Mouse (Mus musculus) intestine, embryonic 15.5 days (tissue): Measurements from ENCODE around the gene Tmprss11c. TPM values are rescaled to one million over a fixed set of nuclear protein-coding genes. Genes with fewer than 3 reads are reported as not detected.
"Not testable (repeated sequence)": the region's sequence is repeated elsewhere in the genome, so short reads cannot be mapped to it uniquely, and the experiment has no call there.

ENCODE experiments used
- ATAC-seq: fragments of 200-750 bp; cut with Nextera tagmentation; 2 replicates; pipeline ENCODE4 v1.8.0; 2017; ENCODE audit warnings: moderate TSS enrichment, moderate library complexity
- H3K27ac ChIP-seq: fragments of 300-500 bp; sonication (generic); 2 replicates; pipeline ENCODE4 v1.5.1; 2015; ENCODE audit warnings: mild to moderate bottlenecking, inconsistent platforms
- H3K27me3 ChIP-seq: fragments of 300-500 bp; sonication (generic); replicated peaks from 2 replicates; pipeline ENCODE4 v1.6.1; 2015; ENCODE audit warnings: inconsistent platforms
- H3K36me3 ChIP-seq: fragments of 300-500 bp; sonication (generic); 2 replicates; pipeline ENCODE4 v1.6.1; 2015; ENCODE audit warnings: inconsistent platforms
- H3K4me1 ChIP-seq: fragments of 300-500 bp; sonication (generic); replicated peaks from 2 replicates; pipeline ENCODE4 v1.6.1; 2015; ENCODE audit warnings: inconsistent platforms
- H3K4me2 ChIP-seq: fragments of 300-500 bp; sonication (generic); replicated peaks from 2 replicates; pipeline ENCODE4 v1.6.1; 2015; ENCODE audit warnings: mild to moderate bottlenecking, inconsistent platforms
- H3K4me3 ChIP-seq: fragments of 300-500 bp; sonication (generic); replicated peaks from 2 replicates; pipeline ENCODE4 v1.5.1; 2015; ENCODE audit warnings: inconsistent platforms
- H3K9ac ChIP-seq: fragments of 300-500 bp; sonication (generic); 2 replicates; pipeline ENCODE4 v1.6.1; 2015; ENCODE audit warnings: inconsistent platforms
- H3K9me3 ChIP-seq: fragments of 300-500 bp; sonication (generic); 2 replicates; pipeline ENCODE4 v1.6.1; 2016; ENCODE audit warnings: inconsistent platforms
- WGBS: fragments of 180-500 bp; shearing (Covaris S2); methylation state at CpG from one replicate; pipeline ENCODE4 v1.1.7; 2015; 5-methylcytosine and 5-hydroxymethylcytosine counted together
- polyA plus RNA-seq: library from polyadenylated mRNA; unstranded; fragments of >200 nt; fragmentation: Nextera tagmentation; extraction: Ambion mirVana; gene quantifications from 2 replicates; pipeline ENCODE4 v1.2.1, GENCODE M21; 2015

Tmprss11c gene
- not detected in 2 replicates for polyA plus RNA-seq

DNA sequence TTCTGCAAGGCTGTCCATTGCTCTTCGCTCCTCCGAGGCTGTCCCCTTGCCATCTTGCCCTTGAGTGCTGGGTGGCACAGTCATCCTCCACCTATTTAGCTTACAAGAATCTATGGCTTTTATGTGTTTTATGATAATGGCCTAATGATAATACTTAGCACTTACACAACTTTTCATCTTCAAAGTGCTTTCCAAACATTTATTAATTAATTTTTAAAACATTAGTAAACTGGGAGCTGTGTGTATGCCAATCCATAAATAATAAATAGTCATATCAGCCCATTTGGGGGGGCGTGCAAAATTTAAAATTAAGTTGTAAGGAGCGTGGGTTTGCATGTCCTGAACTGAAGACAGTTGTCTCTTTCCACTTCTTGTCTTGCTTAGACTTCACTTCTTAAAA, at the start of gene Tmprss11c:
Gene Tmprss11c, minus strand, starts transcription at position 101 of the 400 bp plus-strand sequence.
- Histone ChIP-seq H3K9ac (no peak within 1 kb of the TSS), H3K4me1 (no peaks in the 10 kb centered on the region), H3K27me3 (no peaks in the 10 kb centered on the region), H3K27ac (no peak within 1 kb of the TSS), H3K36me3 (no peaks in the 10 kb centered on the region), H3K4me3 (no peak within 1 kb of the TSS), H3K4me2 (no peak within 1 kb of the TSS), H3K9me3 (no peaks in the 10 kb centered on the region)
- WGBS: 84% methylated on average over 4 of the region's 4 CpGs
- no peak for ATAC-seq

DNA sequence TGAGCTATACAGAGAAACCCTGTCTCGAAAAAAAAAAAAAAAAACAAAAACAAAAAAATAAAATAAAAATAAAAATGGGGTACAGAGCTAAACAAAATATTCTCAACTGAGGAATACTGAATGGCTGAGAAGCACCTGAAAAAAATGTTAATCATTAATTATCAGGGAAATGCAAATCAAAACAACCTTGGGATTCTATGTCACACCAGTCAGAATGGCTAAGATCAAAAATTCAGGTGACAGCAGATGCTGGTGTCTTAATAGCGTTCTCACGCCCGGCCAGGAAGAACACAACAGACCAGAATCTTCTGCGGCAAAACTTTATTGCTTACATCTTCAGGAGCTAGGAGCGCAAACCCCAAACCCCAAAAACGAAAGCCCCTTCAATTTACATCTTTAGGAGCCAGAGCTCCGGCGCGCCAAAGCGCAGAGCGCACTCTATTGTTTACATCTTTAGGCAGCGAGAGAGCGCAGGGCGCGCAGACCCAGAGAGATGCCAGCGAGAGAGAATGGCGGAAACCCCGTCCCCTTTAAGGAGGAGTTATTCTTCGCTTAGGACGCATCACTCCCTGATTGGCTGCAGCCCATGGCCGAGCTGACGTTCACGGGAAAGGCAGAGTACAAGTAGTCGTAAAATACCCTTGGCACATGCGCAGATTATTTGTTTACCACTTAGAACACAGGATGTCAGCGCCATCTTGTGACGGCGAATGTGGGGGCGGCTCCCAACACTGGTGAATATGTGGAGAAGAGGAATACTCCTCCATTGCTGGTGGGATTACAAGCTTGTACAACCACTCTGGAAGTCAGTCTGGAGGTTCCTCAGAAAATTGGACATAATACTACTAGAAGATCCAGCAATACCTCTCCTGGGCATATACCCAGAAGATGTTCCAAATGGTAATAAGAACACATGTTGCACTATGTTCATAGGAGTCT, 29.2 kb upstream of the Tmprss11c start:
- H3K9me3 ChIP-seq, H3K27me3 ChIP-seq, H3K4me1 ChIP-seq, H3K36me3 ChIP-seq, H3K9ac ChIP-seq, H3K27ac ChIP-seq: not testable (repeated sequence)
- peak overlapping the region; percentile 31 for H3K4me3 ChIP-seq
- H3K4me2 ChIP-seq: peak overlapping the region; percentile 45
- 45% methylated on average over 30 of the region's 30 CpGs for WGBS
- ATAC-seq: 0 out of 2 replicates have a peak, but pooled peaks have one; percentile 25

DNA sequence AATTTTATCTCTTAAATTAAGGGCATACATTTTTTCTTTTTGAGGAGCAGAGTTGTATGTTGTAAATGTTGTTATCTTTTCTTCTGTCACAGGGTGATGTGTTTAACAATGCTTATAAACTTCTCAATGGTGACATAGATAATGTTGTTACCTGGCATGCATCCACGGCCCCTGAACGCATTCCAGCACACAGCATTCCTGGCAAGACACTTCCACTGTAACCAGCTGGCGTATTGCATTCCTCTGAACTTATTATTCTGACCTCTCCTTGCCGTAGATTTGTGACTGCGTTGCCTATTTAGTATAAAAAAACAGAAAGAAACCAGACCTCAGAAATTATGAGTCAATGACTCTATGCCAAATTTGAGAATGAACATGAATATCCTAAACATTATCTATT, 17.0 kb upstream of the Tmprss11c start:
- no peak for ATAC-seq
- Histone ChIP-seq H3K4me2 (no peak overlapping the region), H3K9me3 (no peaks in the 10 kb centered on the region), H3K36me3 (no peaks in the 10 kb centered on the region), H3K27ac (no peak overlapping the region), H3K9ac (no peak overlapping the region), H3K4me3 (no peak overlapping the region), H3K4me1 (no peaks in the 10 kb centered on the region), H3K27me3 (no peaks in the 10 kb centered on the region)
- 42% methylated on average over 5 of the region's 5 CpGs for WGBS

DNA sequence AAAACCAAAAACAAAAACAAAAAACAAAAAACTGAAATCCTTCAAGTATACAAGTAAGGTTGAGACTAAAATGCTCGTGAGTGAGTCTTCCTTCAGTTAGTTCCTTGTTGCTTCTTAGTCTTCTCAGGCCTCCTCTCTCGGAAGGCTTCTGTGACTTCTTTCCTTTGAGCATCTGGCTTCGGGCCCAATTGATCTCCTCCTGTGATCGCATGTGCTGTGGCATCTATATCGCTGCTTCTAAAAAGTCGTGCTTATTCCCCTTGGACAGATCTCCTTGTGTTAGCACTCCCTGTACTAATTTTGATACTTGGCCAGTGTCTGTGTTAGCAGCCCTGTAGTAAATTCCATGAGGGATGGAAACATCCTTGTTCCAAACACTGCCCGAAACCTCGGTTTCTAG, 14.8 kb upstream of the Tmprss11c start:
- Histone ChIP-seq H3K27ac (no peak overlapping the region), H3K4me1 (no peaks in the 10 kb centered on the region), H3K36me3 (no peaks in the 10 kb centered on the region), H3K27me3 (no peaks in the 10 kb centered on the region), H3K4me2 (no peak overlapping the region), H3K9ac (no peak overlapping the region), H3K4me3 (no peak overlapping the region), H3K9me3 (no peaks in the 10 kb centered on the region)
- no peak for ATAC-seq
- 74% methylated on average over 8 of the region's 8 CpGs for WGBS

DNA sequence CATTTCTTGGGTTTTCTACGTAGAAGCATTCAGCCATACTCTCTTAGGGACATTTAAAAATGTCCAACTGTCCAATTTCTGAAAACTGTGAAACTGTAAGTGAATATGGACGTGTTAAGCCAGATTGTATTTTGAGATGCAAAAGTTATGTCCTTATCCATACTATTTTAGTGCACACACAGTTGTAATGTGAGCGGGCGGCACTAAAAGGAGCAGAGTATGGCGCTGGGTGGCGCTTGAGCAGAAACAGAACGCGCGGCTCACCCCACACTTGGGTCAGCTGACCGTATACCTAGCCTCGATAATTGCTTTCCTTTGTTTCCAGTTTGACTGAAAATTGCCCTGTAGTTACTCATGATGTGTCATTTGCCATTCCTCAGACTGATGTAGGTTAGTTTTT, 42.5 kb downstream of the Tmprss11c start:
- no peak overlapping the region for H3K4me3 ChIP-seq
- WGBS: 92% methylated on average over 11 of the region's 11 CpGs
- H3K9me3 ChIP-seq: no peaks in the 10 kb centered on the region
- no peak overlapping the region for H3K27ac ChIP-seq
- H3K4me2 ChIP-seq: no peak overlapping the region
- no peak for ATAC-seq
- H3K36me3 ChIP-seq: no peaks in the 10 kb centered on the region
- no peaks in the 10 kb centered on the region for H3K4me1 ChIP-seq
- H3K9ac ChIP-seq: no peak overlapping the region
- no peaks in the 10 kb centered on the region for H3K27me3 ChIP-seq

DNA sequence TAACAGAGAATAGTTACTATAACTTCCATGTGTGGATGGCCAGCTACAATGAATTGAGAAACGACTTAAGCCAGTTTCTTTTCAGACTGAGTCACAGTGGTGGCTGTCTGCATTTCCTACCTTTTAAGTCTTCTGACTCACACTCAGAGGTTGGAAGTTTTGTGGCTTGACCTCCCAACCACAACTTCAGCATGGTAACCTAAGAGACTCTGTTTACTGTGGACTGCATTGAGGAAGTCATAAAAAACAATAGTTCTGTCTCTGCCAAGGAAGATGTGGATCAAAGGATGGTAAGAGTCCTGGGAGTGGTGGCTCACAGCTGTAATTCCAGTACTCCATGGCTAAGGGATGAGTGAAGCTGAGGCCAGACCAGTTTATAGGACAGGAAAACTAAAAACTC, 44.2 kb downstream of the Tmprss11c start:
- no peaks in the 10 kb centered on the region for H3K4me1 ChIP-seq
- H3K36me3 ChIP-seq: no peaks in the 10 kb centered on the region
- H3K27ac ChIP-seq: no peak overlapping the region
- no peak overlapping the region for H3K9ac ChIP-seq
- no peak overlapping the region for H3K4me3 ChIP-seq
- H3K9me3 ChIP-seq: no peaks in the 10 kb centered on the region
- ATAC-seq: no peak
- H3K27me3 ChIP-seq: no peaks in the 10 kb centered on the region
- WGBS: 62% methylated on average over 1 of the region's 1 CpGs
- H3K4me2 ChIP-seq: no peak overlapping the region

DNA sequence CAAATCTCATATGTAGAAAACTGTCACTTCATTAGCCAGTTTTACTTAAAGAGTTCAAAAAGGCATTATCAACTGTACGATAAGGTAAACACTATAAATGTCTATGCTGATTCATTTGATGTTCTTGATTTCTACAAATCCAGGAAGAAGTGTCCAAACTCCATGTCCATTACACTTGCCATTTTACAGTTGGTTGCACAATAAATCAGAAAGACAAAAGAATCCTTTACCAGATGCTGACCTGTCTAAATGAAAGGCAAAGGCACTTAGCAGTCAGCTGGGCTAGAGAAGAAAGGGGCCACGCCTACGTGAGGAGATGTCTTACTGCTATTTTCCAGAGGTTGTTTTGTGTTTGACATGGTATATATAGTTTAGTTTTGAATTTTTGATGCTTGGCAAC, 44.8 kb downstream of the Tmprss11c start:
- ATAC-seq: no peak
- no peaks in the 10 kb centered on the region for H3K36me3 ChIP-seq
- no peak overlapping the region for H3K9ac ChIP-seq
- no peaks in the 10 kb centered on the region for H3K27me3 ChIP-seq
- no peaks in the 10 kb centered on the region for H3K4me1 ChIP-seq
- WGBS: 76% methylated on average over 3 of the region's 3 CpGs
- no peak overlapping the region for H3K4me3 ChIP-seq
- H3K27ac ChIP-seq: no peak overlapping the region
- no peak overlapping the region for H3K4me2 ChIP-seq
- H3K9me3 ChIP-seq: no peaks in the 10 kb centered on the region

DNA sequence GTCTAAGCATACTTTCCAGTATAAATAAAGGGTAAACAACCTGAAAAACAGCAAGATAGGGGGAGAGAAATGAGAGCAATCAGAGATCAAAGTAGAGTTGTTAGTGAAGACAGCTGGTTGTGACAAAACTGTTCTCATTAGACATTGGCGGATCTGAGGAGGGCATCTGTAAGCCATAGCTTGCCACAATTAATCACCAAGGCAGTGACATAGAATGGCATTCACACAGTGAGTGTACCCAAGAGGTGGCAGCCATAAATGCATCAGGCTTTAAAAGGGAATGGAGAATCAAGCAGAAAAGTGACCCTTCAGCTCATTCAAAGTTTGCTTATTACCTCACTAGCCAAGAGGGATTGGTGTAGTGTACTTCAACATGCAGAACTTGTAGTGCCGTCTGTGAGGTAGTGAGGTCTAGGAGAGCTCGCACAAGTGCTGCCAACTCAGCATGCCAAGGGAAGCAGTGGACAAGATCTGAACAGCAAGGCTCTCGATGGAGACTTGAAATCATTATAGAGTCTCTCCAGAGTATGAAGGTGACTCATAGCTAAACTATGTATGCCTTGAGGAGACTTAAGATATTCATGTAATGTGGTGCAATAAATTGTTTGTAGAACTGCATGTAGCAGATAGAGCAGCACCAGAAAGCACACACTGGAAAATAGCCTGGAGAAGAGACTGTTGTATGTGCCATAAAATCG, 61.8 kb downstream of the Tmprss11c start:
- no peaks in the 10 kb centered on the region for H3K4me1 ChIP-seq
- 0 out of 2 replicates have a peak, but pooled peaks have one; percentile 39 for ATAC-seq
- WGBS: 73% methylated on average over 5 of the region's 5 CpGs
- H3K27ac ChIP-seq: no peak overlapping the region
- H3K4me2 ChIP-seq: no peak overlapping the region
- H3K36me3 ChIP-seq: no peaks in the 10 kb centered on the region
- no peaks in the 10 kb centered on the region for H3K9me3 ChIP-seq
- H3K27me3 ChIP-seq: no peaks in the 10 kb centered on the region
- no peak overlapping the region for H3K4me3 ChIP-seq
- no peak overlapping the region for H3K9ac ChIP-seq

DNA sequence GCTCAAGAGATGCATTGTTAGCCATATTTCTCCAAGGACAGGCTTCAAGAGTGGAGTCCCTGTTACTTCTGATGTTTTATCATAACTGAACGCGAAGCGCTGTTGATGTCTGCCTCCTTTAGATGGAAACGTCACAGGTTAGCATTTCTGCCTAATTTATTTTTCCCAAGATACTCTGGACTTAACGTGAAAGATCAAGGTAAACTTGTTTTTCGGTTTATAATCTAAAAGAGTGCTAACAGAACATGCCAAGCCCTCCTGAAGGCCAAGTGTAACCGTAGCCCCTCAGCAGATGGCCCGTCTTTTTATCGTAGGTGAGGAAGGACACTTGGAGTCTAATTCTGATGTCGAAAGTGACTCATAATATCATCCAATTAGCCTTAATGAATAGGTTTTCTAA, 91.3 kb downstream of the Tmprss11c start, which contains the start of gene Gnrhr:
Gene Gnrhr, minus strand, starts transcription at position 101 of the 400 bp plus-strand sequence.
- Histone ChIP-seq H3K27ac (no peak within 1 kb of the TSS), H3K9ac (no peak within 1 kb of the TSS), H3K27me3 (no peaks in the 10 kb centered on the region), H3K36me3 (no peaks in the 10 kb centered on the region), H3K4me3 (no peak within 1 kb of the TSS), H3K4me1 (no peaks in the 10 kb centered on the region), H3K4me2 (no peak within 1 kb of the TSS), H3K9me3 (no peaks in the 10 kb centered on the region)
- ATAC-seq: no peak
- WGBS: 91% methylated on average over 10 of the region's 10 CpGs

DNA sequence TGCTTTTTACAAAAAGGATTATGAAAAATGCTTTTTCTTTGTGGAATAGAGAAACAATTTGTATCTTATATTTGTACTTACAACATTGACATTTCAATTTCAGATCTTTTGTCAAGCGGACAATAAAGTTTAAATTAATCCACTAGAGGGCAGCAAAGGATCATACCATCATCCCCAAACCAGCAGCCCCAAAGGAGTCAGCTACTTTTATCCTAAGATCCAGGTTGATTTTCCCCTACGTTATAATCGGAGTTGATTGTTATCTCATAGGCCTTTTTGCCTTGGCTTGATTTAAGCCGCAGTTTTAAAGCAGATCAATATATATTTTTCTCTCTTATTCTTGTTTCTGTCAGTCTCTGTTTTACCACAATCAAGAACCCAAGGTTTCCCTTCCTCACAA, 97.8 kb downstream of the Tmprss11c start:
- Histone ChIP-seq H3K27me3 (no peaks in the 10 kb centered on the region), H3K9ac (no peak overlapping the region), H3K36me3 (no peaks in the 10 kb centered on the region), H3K4me1 (no peaks in the 10 kb centered on the region), H3K4me2 (no peak overlapping the region), H3K27ac (no peak overlapping the region), H3K4me3 (no peak overlapping the region), H3K9me3 (no peaks in the 10 kb centered on the region)
- WGBS: 19% methylated on average over 4 of the region's 4 CpGs
- ATAC-seq: peak; percentile 59; the same call in 1 of the 2 replicates

DNA sequence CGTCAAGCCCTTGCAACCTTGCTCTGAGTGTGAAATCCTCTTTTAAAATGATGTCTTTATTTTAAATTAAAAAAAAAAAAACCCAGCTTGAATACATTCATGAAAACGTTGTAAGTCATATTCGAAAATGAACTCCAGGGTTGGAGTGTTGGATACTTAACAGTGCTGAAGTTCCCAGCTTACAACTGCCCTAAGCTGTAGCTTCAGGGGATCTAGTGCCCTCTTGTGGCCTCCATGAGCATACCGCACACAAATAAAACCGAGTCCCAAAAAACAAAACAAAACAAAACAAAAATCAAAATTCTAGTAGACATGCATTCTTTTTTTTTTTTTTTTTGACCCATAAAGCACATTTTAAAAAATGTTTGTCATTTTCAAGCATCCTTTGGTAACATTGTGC, 98.3 kb downstream of the Tmprss11c start:
- no peak overlapping the region for H3K4me3 ChIP-seq
- 0 out of 2 replicates have a peak, but pooled peaks have one; percentile 36 for ATAC-seq
- H3K9ac ChIP-seq: no peak overlapping the region
- no peak overlapping the region for H3K27ac ChIP-seq
- H3K27me3 ChIP-seq: no peaks in the 10 kb centered on the region
- no peaks in the 10 kb centered on the region for H3K4me1 ChIP-seq
- H3K4me2 ChIP-seq: no peak overlapping the region
- 28% methylated on average over 5 of the region's 5 CpGs for whole genome bisulfite sequencing
- no peaks in the 10 kb centered on the region for H3K36me3 ChIP-seq
- no peaks in the 10 kb centered on the region for H3K9me3 ChIP-seq

DNA sequence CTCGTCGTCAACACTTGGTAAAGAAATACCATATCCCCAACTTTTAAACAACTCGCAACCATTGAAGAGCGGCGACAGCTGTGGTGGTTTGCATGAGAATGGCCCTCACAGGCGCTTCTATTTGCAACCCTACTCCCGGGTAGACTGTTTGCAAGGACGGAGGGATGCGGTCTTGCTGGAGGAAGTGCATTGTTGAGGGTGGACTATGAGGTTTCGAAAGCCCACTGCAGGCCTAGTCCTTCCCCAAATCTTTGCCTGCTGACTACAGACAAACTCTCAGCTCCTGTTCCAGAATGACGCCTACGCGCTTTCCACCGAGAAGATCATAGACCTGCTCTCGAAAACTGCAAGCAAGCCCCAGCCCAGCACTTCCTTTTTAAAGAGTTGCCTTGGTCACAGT, 98.8 kb downstream of the Tmprss11c start:
- Histone ChIP-seq H3K4me1 (no peaks in the 10 kb centered on the region), H3K4me3 (no peak overlapping the region), H3K4me2 (no peak overlapping the region), H3K27ac (no peak overlapping the region), H3K9ac (no peak overlapping the region), H3K27me3 (no peaks in the 10 kb centered on the region), H3K9me3 (no peaks in the 10 kb centered on the region), H3K36me3 (no peaks in the 10 kb centered on the region)
- ATAC-seq: no peak
- WGBS: 53% methylated on average over 15 of the region's 15 CpGs
